Mouse (Mus musculus): ENCODE measurements around the gene Acads. TPM values are rescaled to one million over a fixed set of nuclear protein-coding genes. Genes with fewer than 3 reads are reported as not detected.

The Acads gene
- 0.67 TPM for polyA plus RNA-seq (2014; fragmentation: Illumina TruSeq; extraction: RNeasy Lipid Tissue Mini Kit (QIAGEN cat#74804); ENCODE audit: low read depth, low replicate concordance)

DNA sequence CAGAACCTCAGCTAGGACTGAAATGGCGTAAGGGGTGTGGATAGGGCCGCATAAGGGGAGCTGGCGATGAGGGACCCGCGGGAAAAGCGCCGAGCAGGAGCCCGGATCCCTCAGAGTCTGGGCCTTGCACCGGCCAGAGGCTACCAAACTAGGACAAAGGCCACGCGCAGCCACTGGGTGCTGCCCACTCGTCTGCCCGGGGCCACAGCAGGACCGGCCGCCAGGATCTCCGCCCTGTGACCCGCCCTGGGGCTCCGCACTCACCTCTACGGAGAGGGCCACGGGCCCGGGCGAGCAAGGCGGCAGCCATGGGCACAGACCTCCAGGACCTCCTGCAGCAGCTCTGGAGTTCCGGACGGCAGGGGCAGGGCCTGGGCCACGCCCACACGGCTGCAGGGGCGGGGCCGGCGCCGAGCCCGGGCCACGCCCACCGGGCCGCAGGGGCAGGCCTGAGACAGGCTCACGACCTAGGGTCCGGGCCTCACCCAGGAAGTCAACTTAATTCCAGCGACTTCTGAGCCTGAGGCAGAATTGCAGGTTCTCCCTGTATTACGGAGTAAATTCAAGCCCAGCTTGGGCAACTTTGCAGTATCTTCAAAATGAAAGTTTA lies at the start of gene Acads:
Acads (minus strand) TSS at position 386 of the 610 bp plus-strand sequence.

DNA sequence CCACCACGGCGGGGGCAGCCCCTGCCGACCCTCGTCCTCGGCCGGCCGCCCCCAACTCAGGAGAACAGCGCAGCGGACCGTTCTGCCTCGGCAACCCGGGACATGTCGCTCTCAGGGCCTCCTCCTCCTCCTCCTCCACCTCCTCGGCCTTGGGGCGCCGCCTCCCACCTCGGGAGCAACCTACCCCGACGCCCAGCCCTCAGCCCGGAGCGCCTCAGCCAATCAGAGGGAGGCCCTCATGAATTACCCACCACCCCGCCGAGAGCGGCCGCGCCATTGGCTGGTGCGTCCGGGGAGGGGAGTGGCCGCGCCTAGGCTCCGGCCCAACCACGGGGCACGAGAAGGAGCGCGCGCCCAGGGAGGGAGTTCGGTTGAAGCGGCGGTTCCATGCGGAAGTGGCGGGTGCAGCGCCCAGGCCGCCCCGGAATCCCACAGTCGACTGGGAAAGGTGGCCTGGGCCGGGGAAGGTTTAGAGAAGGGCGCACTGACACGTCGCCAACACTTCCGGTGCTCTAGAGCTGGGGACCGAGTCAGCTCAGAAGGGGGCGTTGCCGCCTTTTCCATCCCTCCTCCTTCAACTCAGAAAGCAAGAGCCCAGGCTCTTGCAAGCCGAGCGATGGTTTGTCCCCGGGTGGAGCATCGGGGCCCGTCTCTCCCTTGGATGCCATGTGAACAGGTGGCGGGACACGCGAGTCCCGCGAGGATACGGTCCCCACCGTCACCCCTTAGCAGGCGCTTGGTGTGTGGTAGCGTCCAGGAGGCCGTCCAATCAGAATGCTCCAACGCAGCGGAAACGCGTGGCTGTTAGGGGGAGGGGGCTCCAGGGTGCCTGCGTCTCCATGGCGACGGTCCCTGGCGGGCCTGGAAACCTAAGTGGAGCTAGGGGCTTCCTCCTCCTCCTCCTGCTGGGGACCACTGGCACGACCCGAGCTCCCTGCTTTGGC lies 39.2 kb upstream of the Acads start, which contains the start of gene Mlec:
Mlec (minus strand) TSS at position 140 of the 944 bp plus-strand sequence.

GRCm38 (mm10) chr5:115134234-115135165 lies 15.4 kb upstream of the Acads start, which contains the start of gene Unc119b:
TSS of gene Unc119b (minus strand) at chr5:115134975.

GRCm38 (mm10) chr5:115098195-115098594 lies 21.0 kb downstream of the Acads start, which contains the start of gene Gm10401:
TSS of gene Gm10401 (minus strand) at chr5:115098295.

Other genes with a start within 250 kb of the Acads start
- 8.8 TPM for gene Oasl2, start 222.4 kb downstream of the Acads start, polyA plus RNA-seq (2014; fragmentation: Illumina TruSeq; extraction: RNeasy Lipid Tissue Mini Kit (QIAGEN cat#74804); ENCODE audit: low read depth, low replicate concordance)
- gene Oasl1, start 196.1 kb downstream of the Acads start, polyA plus RNA-seq (2014; fragmentation: Illumina TruSeq; extraction: RNeasy Lipid Tissue Mini Kit (QIAGEN cat#74804); ENCODE audit: low read depth, low replicate concordance), result 0.22 TPM
- 0.84 TPM for gene 2210016L21Rik, start 177.2 kb downstream of the Acads start, polyA plus RNA-seq (2014; fragmentation: Illumina TruSeq; extraction: RNeasy Lipid Tissue Mini Kit (QIAGEN cat#74804); ENCODE audit: low read depth, low replicate concordance)
- not detected for gene Hnf1a, start 148.3 kb downstream of the Acads start, polyA plus RNA-seq (2014; fragmentation: Illumina TruSeq; extraction: RNeasy Lipid Tissue Mini Kit (QIAGEN cat#74804); ENCODE audit: low read depth, low replicate concordance)
- gene Sppl3, start 108.2 kb downstream of the Acads start, polyA plus RNA-seq (2014; fragmentation: Illumina TruSeq; extraction: RNeasy Lipid Tissue Mini Kit (QIAGEN cat#74804); ENCODE audit: low read depth, low replicate concordance), result 68.8 TPM
- not detected for gene Gm10401, start 21.1 kb downstream of the Acads start, polyA plus RNA-seq (2014; fragmentation: Illumina TruSeq; extraction: RNeasy Lipid Tissue Mini Kit (QIAGEN cat#74804); ENCODE audit: low read depth, low replicate concordance)
- 1.8 TPM for gene Unc119b, start 15.6 kb upstream of the Acads start, polyA plus RNA-seq (2014; fragmentation: Illumina TruSeq; extraction: RNeasy Lipid Tissue Mini Kit (QIAGEN cat#74804); ENCODE audit: low read depth, low replicate concordance)
- 56.4 TPM for gene Mlec, start 38.8 kb upstream of the Acads start, polyA plus RNA-seq (2014; fragmentation: Illumina TruSeq; extraction: RNeasy Lipid Tissue Mini Kit (QIAGEN cat#74804); ENCODE audit: low read depth, low replicate concordance)
- gene Cabp1, start 75.0 kb upstream of the Acads start, polyA plus RNA-seq (2014; fragmentation: Illumina TruSeq; extraction: RNeasy Lipid Tissue Mini Kit (QIAGEN cat#74804); ENCODE audit: low read depth, low replicate concordance), result 1.2 TPM
- gene Pop5, start 116.5 kb upstream of the Acads start, polyA plus RNA-seq (2014; fragmentation: Illumina TruSeq; extraction: RNeasy Lipid Tissue Mini Kit (QIAGEN cat#74804); ENCODE audit: low read depth, low replicate concordance), result 2.8 TPM
- gene Rnf10, start 153.6 kb upstream of the Acads start, polyA plus RNA-seq (2014; fragmentation: Illumina TruSeq; extraction: RNeasy Lipid Tissue Mini Kit (QIAGEN cat#74804); ENCODE audit: low read depth, low replicate concordance), result 48.6 TPM
- 8.0 TPM for gene Coq5, start 160.3 kb upstream of the Acads start, polyA plus RNA-seq (2014; fragmentation: Illumina TruSeq; extraction: RNeasy Lipid Tissue Mini Kit (QIAGEN cat#74804); ENCODE audit: low read depth, low replicate concordance)
- gene Dynll1, start 181.7 kb upstream of the Acads start, polyA plus RNA-seq (2014; fragmentation: Illumina TruSeq; extraction: RNeasy Lipid Tissue Mini Kit (QIAGEN cat#74804); ENCODE audit: low read depth, low replicate concordance), result 1,490 TPM
- gene Srsf9, start 207.8 kb upstream of the Acads start, polyA plus RNA-seq (2014; fragmentation: Illumina TruSeq; extraction: RNeasy Lipid Tissue Mini Kit (QIAGEN cat#74804); ENCODE audit: low read depth, low replicate concordance), result 43.0 TPM
- 27.7 TPM for gene Gatc, start 221.8 kb upstream of the Acads start, polyA plus RNA-seq (2014; fragmentation: Illumina TruSeq; extraction: RNeasy Lipid Tissue Mini Kit (QIAGEN cat#74804); ENCODE audit: low read depth, low replicate concordance)
- gene Triap1, start 221.9 kb upstream of the Acads start, polyA plus RNA-seq (2014; fragmentation: Illumina TruSeq; extraction: RNeasy Lipid Tissue Mini Kit (QIAGEN cat#74804); ENCODE audit: low read depth, low replicate concordance), result 3.8 TPM
- gene Cox6a1, start 229.6 kb upstream of the Acads start, polyA plus RNA-seq (2014; fragmentation: Illumina TruSeq; extraction: RNeasy Lipid Tissue Mini Kit (QIAGEN cat#74804); ENCODE audit: low read depth, low replicate concordance), result 36.1 TPM

Data from testis, adult 10 weeks (tissue).